Mouse (Mus musculus) layer of hippocampus, postnatal 36 days (tissue): ENCODE results near the gene Fkbp8. TPM values are rescaled to one million over a fixed set of nuclear protein-coding genes. Genes with fewer than 3 reads are reported as not detected.
"Not testable (repeated sequence)": the region's sequence is repeated elsewhere in the genome, so short reads cannot be mapped to it uniquely, and the experiment has no call there.

Source experiments
- DNase-seq, 2 experiments: peaks; one replicate each; pipeline ENCODE4 v3.0.0; 2022
- total RNA-seq, 2 experiments: library from RNA; stranded (reverse); gene quantifications; 2 replicates each; pipeline ENCODE4 v1.2.3; 2021

Gene Fkbp8
- total RNA-seq, 2 experiments from 2014 or later: 436 to 447 TPM

DNA sequence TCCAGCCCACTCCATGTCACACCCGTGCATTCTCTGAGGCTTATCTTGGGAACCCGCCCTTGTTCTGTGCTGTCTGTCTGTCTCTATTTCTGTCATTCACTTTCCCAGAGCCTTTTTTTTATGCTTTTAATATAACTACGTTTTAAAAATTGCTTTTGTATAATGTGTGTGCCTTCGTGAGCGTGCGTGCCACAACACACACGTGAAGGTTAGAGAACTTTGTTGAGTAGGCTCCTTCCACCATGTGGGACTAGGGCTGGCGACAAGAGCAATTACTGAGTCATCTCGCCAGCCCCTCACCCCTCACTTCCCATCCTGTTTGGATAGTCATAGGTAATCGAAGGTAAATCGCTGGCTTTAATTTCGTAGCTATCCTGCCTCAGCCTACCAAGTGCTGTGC is 25.0 kb upstream of the Fkbp8 start:
- DNase-seq: no peak

DNA sequence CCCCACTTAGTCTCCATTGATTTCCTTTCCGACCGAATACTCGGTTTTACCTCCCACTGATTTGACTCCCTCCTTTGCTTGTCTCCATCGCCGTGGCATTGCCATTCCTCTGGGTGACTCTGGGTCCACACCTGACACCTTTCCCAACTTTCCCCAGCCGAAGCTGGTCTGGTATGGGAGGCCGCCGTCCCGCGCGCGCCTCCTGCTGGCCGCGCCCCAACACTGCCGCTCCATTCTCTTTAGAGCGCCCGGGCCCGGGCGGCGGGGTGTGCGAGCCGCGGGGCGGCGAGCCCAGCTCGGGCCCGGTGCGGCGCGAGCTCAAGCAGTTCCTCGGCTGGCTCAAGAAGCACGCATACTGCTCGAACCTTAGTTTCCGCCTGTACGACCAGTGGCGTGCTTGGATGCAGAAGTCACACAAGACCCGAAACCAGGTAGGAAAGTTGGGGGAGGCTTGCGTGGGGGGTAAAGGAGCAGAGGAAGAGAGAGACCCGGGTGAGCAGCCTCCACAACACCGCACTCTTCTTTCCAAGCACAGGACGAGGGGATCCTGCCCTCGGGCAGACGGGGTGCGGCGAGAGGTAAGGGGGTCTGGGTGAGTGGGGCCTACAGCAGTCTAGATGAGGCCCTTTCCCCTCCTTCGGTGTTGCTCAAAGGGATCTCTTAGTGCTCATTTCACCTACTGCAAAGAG is 24.3 kb upstream of the Fkbp8 start:
- peak; percentile 53 to 60 for DNase-seq

DNA sequence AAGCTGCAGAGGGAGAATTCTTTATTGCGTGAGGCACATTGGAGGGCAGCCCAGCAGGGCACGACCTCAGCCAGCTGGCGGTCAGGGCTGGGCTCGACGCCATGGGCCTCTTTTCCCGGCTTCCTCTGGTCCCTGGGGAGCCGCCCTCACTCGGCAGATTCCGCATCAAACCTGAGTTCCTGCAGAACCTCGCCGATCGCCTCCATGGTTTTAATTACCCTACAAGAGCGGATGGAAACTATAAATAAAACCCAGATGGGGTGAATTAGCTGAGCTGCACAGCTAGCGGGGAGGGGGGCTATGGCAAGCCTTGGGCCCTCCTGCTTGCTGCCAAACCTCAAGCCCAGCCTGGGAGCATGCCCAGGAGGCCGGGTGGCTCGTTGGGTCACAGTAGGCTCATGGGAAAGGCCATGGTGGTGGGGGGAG is 23.2 kb upstream of the Fkbp8 start:
- DNase-seq: peak; percentile 54 to 70

DNA sequence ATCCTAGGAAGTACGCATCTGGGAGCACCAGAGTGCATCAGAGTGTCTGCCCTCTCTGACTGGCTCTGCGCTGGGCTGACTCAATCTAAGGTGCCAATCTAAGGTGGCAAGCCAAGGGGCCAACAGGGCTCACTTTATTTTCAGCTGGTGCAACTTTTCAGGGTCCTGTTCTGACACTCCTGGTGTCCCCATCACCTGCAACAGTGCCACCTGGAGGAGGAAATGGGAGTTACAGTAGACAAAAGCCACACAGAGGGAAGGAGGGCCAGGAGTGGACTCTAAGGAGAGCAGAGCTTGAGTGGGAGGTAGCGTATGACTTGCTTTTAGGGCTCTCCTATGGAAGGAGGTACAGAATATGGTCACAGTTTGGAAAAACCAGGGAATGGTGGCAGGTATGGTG is 22.7 kb upstream of the Fkbp8 start:
- DNase-seq: peak; percentile 68 to 78

DNA sequence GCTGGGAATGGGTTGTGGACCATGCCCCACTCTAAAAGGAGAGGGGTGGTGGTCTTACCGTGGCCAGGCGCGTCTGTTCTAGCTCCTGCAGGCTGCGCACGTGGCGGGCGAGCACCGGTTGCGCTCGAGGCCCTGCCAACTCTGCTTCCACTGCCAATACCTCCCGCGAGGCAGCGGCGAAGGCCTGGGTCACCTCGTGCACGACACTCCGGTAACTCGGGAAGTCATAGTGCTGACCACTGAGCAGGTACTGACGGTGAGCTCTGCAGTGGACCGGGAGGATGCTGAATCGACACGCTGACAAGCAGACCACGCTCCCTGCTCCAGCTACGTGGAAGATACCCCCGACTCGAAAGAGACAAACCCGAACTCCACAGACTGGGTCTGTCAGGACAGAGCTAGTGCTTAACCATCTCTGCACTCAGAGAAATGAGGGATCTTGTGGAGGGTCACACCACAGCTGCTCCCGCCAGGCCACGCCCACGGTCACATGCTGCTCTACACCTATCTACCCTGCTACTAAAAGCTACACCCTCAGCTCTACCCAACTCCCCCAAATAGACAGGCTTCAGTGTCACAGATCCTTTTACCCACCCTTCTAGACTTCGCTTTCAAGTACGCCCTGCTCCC is 21.7 kb upstream of the Fkbp8 start:
- DNase-seq: no peak

DNA sequence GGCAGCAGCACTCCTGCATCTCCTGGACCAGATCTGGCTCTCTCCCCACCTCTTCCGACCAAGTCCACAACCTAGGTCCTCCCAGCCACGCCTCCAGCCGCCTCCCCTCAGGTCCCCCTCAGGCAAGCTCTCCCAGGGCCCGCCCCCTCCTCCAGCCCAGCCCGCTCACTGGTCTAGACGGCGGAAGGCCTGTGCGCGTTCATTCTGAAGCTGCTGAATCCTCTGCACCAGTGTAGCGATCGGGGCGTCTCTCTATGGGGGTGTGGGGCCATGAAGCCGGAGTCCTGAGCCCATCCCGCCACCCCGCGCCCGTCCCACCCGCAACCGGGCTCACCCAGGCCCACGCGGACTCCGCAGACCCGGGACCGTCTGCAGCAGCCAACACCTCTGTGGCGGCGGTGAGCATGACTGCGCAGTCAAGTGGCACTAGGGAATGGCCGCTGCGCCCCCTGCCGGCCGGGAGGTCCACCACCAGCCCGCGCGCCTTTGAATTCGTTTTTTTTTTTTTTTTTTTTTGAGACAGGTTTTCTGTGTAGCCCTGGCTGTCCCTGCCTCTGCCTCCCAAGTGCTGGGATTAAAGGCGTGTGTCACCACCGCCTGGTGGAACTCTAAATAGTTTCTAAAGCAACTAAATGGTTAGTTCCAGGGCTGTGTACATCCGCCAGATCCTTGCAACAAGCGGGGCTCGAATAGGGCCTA is 21.0 kb upstream of the Fkbp8 start, which contains the start of gene Rex1bd:
Rex1bd (minus strand) TSS at position 425 of the 699 bp plus-strand sequence.
- DNase-seq: peak; percentile 91

DNA sequence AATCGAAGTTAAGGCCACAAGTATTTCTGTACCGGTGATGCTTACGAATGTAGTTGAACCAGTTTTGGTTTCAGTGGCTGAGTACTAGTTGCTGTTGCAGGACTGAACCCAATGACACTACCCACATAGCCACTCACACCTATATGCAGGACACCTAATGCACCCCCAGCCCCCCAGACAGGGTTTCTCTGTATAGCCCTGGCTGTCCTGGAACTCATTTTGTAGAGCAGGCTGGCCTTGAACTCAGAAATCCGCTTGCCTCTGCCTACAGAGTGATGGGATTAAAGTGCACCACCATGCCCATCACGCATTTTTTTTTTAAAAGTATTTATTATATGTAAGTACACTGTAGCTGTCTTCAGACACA is 20.5 kb upstream of the Fkbp8 start:
- DNase-seq: no peak

DNA sequence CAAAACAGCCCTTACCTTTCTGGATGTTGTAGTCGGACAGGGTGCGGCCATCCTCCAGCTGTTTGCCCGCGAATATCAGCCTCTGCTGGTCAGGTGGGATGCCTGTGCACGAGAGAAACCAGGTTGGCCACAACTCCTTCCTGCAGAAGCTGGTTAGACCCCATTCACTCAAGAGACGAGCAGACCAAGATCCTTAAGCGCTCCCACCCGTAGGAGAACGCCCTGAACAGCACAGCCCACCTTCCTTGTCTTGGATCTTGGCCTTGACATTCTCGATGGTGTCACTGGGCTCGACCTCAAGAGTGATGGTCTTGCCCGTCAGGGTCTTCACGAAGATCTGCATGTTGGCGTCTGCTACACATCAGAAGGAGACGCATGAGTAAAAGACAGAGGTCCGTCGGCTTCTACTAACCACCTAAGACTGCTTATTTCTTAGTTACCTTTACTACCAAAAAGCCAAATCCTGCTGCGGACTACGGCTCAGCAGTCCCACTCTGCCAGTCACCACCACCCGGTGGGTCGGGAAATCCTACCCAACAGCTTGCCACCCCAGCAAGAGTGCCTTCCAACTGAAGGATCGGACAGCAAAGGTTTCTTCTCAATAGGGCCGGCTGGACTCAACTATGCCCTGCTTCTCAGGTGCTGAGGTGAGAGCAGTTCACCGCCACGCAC is 18.1 kb upstream of the Fkbp8 start:
- no peak for DNase-seq

DNA sequence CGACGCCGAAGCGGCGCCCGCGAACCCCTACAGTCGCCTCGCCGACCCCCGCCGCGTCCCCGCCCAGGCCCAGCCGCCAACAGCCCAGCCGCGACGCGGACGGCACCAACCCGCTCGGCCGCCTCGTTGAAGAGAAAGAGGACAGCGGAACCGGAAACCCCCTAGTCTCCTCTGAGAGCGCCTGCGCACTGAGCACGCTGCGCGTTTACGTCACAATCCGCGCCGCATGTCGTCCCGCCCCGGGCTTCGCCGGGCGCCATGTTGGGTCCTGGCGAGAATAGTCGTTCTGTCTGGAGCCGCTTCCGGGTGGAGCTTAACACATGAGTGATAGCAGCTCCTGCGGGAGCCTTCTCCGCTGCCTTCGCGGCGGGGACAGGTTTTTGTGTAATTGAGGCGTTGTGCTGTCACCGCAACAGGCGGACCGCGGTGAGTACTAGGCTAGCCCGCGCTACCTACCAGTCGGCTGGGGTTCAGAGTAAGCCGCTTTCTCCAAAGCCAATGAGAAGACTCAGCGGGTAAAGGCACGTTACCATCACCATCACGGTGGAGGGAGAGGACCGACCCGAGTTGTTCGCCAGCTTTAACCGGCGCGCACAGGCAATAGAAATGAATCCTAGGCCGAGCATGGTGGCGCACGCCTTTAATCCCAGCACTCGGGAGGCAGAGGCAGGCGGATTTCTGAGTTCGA is 17.2 kb upstream of the Fkbp8 start, which contains the start of gene Uba52:
Uba52 (minus strand) TSS at position 574 of the 688 bp plus-strand sequence.
- DNase-seq: peak; percentile 98

DNA sequence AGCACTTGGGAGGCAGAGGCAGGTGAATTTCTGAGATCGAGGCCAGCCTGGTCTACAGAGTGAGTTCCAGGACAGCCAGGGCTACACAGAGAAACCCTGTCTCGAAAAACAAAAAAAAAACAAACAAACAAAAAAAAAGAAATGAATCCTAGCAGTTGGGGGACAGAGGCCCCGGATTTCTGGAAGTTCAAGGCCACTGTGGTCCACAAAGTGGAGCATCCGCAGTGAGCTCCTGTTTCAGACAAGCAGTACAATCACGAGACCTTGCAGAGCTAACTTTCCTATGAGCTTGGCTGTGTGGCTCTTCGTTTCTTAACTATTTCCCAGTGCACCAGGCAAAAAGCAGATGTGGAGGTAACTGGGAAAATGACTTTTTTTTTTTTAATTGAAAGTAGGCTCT is 16.4 kb upstream of the Fkbp8 start:
- DNase-seq: not testable (repeated sequence)

DNA sequence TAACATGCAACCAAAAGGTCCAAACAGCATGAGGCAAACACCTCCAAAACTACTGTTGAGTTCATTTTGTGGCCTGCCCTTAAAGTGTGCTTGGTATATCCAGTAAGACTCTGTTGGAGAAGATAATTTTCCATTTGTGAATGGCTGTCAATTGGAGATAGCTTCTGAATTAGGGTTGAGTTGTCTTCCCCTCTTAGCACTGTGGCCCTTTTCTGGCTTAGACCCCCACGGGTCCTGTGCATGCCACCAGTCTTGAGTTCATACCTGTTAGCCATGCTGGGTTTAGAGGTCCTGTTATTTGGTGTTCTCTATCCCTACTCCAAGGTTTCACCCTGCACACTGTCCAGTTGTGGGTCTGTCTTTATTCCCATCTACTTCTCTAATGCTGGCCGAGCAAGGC is 15.8 kb upstream of the Fkbp8 start:
- DNase-seq: no peak

DNA sequence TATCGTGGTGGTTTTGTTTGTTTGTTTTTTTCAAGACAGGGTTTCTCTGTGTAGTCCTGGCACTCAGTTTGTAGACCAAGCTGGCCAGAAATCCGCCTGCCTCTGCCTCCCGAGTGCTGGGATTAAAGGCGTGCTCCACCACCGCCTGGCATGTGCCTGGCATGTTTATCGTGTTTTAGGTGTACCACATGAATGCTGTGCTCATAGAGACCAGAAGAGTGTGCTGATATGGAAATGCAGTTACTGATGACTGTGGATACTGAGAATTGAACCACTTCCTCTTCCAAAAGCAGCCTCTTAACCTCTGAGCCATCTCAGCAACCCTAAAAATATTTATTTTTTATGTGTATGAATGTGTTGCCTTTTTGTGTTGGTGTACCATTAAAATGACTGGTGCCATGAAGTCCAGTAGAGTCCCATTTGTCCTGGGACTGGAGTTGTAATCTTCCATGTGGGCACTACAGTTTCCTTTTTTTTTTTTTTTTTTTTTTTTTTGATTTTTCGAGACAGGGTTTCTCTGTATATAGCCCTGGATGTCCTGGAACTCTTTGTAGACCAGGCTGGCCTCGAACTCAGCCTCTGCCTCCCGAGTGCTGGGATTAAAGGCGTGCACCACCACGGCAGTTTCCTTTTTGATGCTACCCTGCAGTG is 15.1 kb upstream of the Fkbp8 start:
- DNase-seq: no peak

DNA sequence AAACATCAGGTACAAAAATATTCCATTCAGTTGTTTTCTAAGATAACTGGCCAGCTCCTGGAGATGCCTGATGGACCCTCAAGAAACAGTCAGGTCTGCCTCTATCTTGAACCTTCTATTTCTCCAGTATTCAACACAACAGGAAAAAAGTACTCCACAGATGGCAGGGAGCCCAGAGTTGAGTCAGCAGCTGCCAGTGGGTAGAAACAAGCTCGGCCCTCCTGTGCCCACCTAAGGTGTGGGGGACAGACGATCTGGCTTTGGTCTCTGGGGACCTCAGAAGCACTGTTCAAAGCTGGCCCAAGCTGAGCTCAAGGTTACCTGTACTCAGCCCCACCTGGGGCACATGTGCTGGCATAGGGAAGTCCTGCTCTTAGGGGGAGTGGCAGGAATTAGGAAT is 14.1 kb upstream of the Fkbp8 start:
- no peak for DNase-seq

DNA sequence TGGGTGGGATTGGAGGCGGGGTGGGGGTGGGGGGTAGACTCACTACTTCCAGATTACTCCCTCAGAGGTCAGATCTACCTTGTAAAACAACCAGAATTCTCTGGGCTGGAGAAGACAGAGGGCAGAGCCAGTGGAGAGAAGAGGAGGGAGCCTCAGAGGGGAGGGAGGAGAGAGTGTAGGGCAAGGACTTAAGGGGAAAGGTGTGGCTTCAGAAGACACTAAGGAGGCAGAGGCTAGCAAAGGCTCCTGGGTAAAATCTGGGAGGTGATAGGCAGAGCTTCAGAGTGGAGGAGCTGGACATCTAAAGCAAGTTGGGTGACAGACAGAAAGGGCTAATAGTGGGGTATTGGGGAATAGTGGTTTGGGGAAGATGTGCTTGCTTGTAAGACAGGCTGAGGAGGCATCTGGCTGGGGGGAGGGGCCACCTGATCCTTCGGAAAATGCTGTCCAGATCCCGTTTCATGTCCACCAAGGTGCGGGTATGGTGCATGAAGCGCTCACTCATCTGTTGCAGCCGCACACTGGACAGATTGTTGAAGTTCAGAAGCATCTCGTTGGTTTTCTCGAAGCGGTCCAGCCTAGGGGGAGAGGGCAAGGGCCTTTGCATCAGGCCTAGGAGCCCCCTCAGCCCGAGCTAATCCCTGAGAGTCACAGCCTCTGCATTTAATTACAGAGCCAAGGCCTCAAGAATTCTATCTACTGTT is 9.4 kb upstream of the Fkbp8 start:
- DNase-seq: no peak

DNA sequence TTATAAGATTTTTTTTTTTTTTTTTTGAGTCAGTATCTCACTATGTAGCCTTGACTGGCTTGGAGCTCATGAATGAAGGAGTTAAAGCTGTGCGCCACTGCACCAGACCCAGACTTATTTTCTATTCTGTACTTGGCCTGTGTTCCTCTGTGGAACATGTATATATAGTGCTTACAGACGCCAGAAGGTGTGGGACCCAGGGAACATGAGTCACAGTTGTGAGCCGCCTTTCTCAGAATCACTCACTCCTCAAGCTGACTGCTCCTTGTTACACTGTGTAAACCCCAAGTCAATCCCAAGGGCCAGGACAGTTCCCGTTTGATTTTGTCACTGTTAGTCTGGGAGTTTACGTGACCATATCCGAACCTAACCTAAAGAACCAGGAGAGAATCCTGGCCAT is 8.5 kb upstream of the Fkbp8 start:
- no peak for DNase-seq

DNA sequence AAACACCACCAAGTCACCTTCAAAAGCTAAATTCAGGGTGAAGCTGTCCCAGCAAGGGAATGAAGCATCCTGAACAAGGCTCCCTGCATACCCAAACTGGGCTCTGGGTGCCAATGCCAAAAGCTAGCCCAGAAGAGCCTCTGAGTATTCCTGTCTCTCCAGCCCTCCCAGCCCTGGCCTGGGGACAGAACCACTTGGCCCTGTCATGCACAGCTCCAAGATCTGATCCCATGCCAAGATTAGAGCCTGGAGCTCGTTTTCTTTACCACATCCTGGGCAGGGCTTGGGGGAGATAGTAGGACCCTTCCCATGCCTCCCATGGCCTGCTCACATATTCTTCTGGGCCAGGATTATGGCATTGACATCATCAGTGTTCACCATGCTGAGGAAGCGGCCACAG is 7.9 kb upstream of the Fkbp8 start:
- DNase-seq: no peak

DNA sequence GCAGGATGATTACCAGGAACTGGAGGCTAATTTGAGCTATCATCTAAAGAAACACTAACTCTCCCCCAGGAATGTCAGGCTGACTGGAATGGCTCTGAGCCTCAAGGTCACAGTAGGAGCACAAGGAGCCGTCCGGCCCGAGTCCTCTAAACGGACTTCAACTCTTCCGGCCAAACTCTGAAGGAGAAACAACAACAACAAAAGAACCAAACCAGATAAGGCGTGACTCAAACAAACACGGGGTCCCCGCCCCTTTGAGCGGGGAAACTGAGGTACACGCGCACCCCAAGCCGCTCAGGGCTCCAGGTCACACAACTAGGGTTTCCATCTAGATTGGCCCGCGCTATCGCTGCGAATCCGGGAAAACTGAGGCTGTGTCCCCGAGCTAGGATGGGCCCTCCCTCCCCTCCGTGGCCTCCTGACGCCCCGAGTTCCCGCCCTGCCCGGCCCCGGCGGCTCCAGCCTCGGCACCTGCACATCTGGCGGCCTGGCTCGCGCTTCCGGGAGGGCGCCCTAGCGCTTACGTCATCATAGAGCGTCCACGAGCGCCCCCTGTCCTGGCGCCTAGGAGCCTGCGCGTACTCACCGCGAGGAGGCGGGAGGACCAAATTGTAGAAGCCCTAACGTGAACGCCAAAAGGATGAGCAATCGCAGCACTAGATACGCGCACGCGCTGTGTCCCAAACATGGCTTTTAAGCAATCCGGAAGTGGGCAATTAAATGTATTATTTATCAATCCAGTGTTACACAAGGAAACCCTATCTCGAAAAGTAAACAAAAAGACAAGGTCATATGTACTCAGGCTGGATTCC is 4.7 kb upstream of the Fkbp8 start:
- peak; percentile 95 to 96 for DNase-seq

DNA sequence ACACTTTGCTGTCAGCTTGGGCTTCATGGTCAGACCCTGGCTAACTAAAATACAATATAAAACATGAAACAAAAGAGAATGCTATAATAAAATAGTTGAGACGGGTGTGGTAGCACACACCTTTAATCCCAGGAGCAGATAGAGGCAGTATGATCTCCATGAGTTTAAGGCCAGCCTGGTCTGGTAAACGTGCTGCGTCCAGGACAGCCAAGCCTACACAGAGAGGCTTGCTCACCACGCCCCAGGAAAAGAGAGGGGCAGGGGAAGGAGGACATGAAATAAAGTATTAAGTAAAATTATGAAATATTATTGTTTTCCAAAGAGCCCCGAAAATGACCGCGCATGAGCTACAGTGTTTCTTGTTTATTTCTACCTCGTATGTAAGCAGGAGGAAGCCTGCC is 413 bp upstream of the Fkbp8 start:
- no peak for DNase-seq

DNA sequence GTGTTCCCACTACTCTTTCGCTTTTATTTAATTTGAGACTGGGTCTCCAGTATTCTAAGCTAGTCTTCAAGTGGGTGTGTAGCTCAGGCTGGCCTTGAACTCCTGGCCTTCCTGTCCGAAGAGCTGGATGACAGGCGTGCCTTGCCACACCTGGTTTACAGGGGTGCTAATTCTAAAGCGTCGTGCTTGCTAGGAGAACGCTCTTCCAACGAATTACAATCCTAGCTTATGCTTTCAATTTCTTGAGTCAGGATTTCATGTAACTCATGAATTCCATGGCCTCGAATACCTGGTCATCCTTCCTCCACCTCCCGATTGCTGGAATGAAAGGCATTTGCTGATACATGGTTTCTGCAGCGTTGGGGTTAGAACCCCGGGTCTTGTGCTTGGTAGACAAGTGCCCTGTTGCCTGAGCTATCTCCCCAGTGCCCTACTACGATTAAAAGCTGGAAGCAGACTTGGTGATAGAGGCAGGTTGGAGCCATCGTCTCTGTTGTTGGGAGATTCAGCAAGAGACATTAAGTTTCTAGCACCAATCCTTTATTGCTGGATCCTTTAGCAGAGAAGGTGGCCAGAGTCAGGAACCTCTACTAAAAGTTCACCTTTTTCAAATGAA is 766 bp downstream of the Fkbp8 start:
- DNase-seq: no peak

DNA sequence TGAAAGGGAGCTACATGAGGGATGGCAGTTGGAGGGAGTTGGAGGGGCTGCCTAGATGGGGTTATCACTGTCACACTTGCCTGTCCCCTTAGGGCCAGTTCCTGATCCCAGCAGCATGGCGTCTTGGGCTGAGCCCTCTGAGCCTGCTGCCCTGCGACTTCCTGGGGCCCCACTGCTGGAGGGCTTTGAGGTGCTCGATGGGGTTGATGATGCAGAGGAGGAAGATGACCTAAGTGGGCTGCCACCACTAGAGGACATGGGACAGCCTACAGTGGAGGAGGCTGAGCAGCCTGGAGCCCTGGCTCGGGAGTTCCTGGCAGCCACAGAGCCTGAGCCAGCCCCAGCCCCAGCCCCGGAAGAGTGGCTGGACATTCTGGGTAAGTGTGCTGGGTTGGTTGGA is 1.8 kb downstream of the Fkbp8 start:
- DNase-seq: no peak
